Mouse (Mus musculus) MEL (cell line): ENCODE measurements around the gene 9330182L06Rik.

Source experiments
- CTCF ChIP-seq, 3 experiments: IDR thresholded peaks in 2 of 3; conservative IDR thresholded peaks in 1 of 3; 2 replicates each; pipeline ENCODE4 v1.5.1; 2011 to 2012; ENCODE audit warnings: low read length in 3 of 3, low read depth in 2 of 3, mild to moderate bottlenecking in 2 of 3, improper control_type of control experiment in 1 of 3, inconsistent platforms in 1 of 3, mixed read lengths in 1 of 3, moderate library complexity in 1 of 3; ENCODE audit not compliant: control insufficient read depth in 1 of 3, insufficient read depth in 1 of 3, poor library complexity in 1 of 3, severe bottlenecking in 1 of 3
- E2F4 ChIP-seq: IDR thresholded peaks from 2 replicates; pipeline ENCODE4 v1.6.1; 2011; ENCODE audit warnings: low read depth, low read length, improper control_type of control experiment, borderline replicate concordance
- ETS1 ChIP-seq: IDR thresholded peaks from 2 replicates; pipeline ENCODE4 v1.6.1; 2012; ENCODE audit warnings: low read depth, mild to moderate bottlenecking, inconsistent platforms, low read length, improper control_type of control experiment, moderate library complexity
- HCFC1 ChIP-seq: IDR thresholded peaks from 2 replicates; pipeline ENCODE4 v1.6.1; 2012; ENCODE audit warnings: low read depth, mild to moderate bottlenecking, inconsistent platforms, low read length, improper control_type of control experiment, moderate library complexity
- MAZ ChIP-seq: IDR thresholded peaks from 2 replicates; pipeline ENCODE4 v1.6.1; 2012; ENCODE audit warnings: low read depth, mild to moderate bottlenecking, inconsistent platforms, low read length, improper control_type of control experiment
- MXI1 ChIP-seq: IDR thresholded peaks from 2 replicates; pipeline ENCODE4 v1.6.1; 2011; ENCODE audit warnings: mild to moderate bottlenecking, low read depth, low read length, improper control_type of control experiment
- POLR2A ChIP-seq, 2 experiments: IDR thresholded peaks; 2 replicates each; pipeline ENCODE4 v1.6.1; 2011 to 2012; ENCODE audit warnings: low read length in 2 of 2, mild to moderate bottlenecking in 2 of 2, control low read depth in 1 of 2, improper control_type of control experiment in 1 of 2, low read depth in 1 of 2, moderate library complexity in 1 of 2; ENCODE audit not compliant: control insufficient read depth in 1 of 2, insufficient read depth in 1 of 2, poor library complexity in 1 of 2
- RAD21 ChIP-seq: IDR thresholded peaks from 2 replicates; pipeline ENCODE4 v1.6.1; 2011; ENCODE audit warnings: mild to moderate bottlenecking, low read depth, low read length, improper control_type of control experiment
- USF1 ChIP-seq: IDR thresholded peaks from 2 replicates; pipeline ENCODE4 v1.6.1; 2014; ENCODE audit warnings: low read depth, mild to moderate bottlenecking, inconsistent platforms, low read length, improper control_type of control experiment, moderate library complexity

- TF ChIP-seq E2F4 (no peak), CTCF (IDR thresholded peaks at IDR 0.05 in 2 of 3, conservative IDR thresholded peaks at IDR 0.05 in 1 of 3; ENCODE audit: control insufficient read depth in 1 of 3, insufficient read depth in 1 of 3, low read depth in 2 of 3, low read length in 3 of 3, poor library complexity in 1 of 3, severe bottlenecking in 1 of 3) (no peak), ETS1 (no peak), MXI1 (no peak), MAZ (no peak), POLR2A (IDR thresholded peaks at IDR 0.05; ENCODE audit: control insufficient read depth in 1 of 2, insufficient read depth in 1 of 2, low read depth in 1 of 2, low read length in 2 of 2, poor library complexity in 1 of 2) (no peak), HCFC1 (no peak), USF1 (no peak), RAD21 (no peak)
Measured at GRCm38 (mm10) chr5:9417802-9418201, 151.9 kb downstream of the 9330182L06Rik start.
